Mouse (Mus musculus) myocyte (in vitro differentiated cells): Measurements from ENCODE around the gene Tmem123.

Experiments used
- CEBPB ChIP-seq: IDR thresholded peaks from 2 replicates; pipeline ENCODE4 v1.6.1; 2011; ENCODE audit warnings: mild to moderate bottlenecking, moderate library complexity; ENCODE audit not compliant: poor library complexity, insufficient read depth, severe bottlenecking
- E2F4 ChIP-seq: IDR thresholded peaks from one replicate; pipeline ENCODE4 v1.6.1; 2011; ENCODE audit warnings: mild to moderate bottlenecking, control low read depth, moderate library complexity; ENCODE audit not compliant: insufficient read depth
- MAX ChIP-seq: IDR thresholded peaks from one replicate; pipeline ENCODE4 v1.6.1; 2011; ENCODE audit warnings: low read depth, mild to moderate bottlenecking, control low read depth
- MYOD1 ChIP-seq, 3 experiments: IDR thresholded peaks; one replicate each; pipeline ENCODE4 v1.6.1; 2011; ENCODE audit warnings: control low read depth in 2 of 3, low read depth in 2 of 3, mild to moderate bottlenecking in 2 of 3, moderate library complexity in 1 of 3; ENCODE audit not compliant: insufficient read length in 2 of 3, control insufficient read depth in 1 of 3
- POLR2A ChIP-seq: IDR thresholded peaks from one replicate; pipeline ENCODE4 v1.6.1; 2011; ENCODE audit warnings: low read depth, mild to moderate bottlenecking, control low read depth, moderate library complexity; ENCODE audit not compliant: insufficient read length
- POLR2AphosphoS2 ChIP-seq: IDR thresholded peaks from one replicate; pipeline ENCODE4 v1.6.1; 2011; ENCODE audit warnings: low read depth, control low read depth; ENCODE audit not compliant: insufficient read length
- TCF12 ChIP-seq: IDR thresholded peaks from one replicate; pipeline ENCODE4 v1.6.1; 2011; ENCODE audit warnings: mild to moderate bottlenecking, control low read depth; ENCODE audit not compliant: poor library complexity, insufficient read depth, severe bottlenecking
- TCF3 ChIP-seq: IDR thresholded peaks from one replicate; pipeline ENCODE4 v1.6.1; 2011; ENCODE audit warnings: low read depth, control low read depth; ENCODE audit not compliant: insufficient read length

DNA sequence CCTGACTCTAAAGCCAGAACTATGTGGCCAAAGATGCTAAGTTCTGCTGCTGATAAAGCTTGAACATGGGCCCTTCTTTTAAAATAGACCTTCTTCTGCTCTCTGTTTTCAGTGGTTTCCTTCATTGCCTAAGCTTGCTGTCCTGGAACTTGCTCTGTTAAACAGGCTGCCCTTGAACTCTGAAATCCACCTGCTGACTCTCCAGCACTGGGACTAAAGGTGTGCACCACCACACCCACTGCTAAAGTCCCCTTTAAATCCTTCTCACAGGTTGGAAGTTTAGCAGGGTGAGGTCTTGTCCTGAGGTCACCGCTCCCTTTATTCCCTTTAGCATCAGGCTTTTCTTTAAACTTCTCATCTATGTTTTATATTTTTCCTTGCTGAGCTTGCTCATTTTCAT lies 13.1 kb downstream of the Tmem123 start:
- TF ChIP-seq POLR2A (no peak), E2F4 (no peak), MAX (no peak), MYOD1 (IDR thresholded peaks at IDR 0.05; ENCODE audit: control insufficient read depth in 1 of 3, insufficient read length in 2 of 3, low read depth in 2 of 3) (no peak), TCF12 (no peak), CEBPB (no peak), POLR2AphosphoS2 (no peak), TCF3 (no peak)
